Mouse (Mus musculus): ENCODE results near the gene Gpr19.
A peak's percentile ranks its signal among the peaks of the same experiment; 100 is the strongest.

Gene Gpr19

DNA sequence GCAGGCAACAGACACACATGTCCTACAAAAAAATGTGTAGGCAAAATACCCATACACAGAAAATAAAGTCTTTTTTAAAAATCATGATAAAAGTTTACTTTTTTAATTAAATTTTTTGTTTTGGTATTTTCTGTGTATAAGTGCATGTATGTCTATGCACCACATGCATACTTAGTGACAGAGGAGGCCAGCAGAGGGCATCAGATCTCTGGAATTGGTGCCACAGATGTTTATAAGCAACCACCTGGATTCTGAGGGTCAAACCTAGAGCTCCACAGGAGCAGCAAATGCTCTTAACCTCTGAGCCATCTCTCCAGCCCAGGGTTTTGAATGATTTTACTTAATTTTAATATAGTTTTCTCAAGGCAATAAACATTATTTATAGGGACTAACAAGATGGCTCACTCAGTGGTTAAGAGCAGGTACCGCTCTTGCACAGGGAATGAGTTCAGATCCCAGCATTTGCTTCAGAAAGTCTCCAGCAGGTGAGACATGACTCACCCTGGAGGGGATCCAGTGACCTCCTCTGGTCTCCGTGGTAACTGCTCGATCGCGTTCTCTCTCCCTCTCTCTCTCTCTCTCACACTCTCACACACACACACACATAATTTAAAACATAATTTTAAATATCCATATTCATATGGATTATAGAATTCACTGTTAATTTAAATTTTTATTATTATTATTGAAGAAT lies 50.0 kb downstream of the Gpr19 start:
- no peak for DNase-seq (ENCODE audit: low spot score)

DNA sequence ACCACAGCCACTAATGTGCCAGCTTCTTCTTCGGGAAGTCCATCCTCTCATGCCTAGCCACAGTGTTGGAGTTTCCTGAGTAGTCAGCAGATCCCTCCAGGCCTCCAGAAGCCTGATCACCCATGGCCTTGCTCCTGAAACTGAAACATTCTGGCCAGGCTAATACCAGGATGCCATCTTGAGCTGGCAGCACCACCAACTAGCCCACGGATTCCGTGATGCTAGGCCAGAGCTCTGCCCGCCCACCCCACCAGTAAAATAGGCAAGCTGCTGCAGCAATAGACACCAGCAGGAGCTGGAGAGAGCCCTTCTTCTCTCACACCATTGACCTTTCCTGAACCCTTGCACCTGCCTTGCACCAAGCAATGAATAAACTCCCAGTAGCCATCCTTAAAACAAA lies 50.8 kb downstream of the Gpr19 start:
- no peak for DNase-seq (ENCODE audit: low spot score)

DNA sequence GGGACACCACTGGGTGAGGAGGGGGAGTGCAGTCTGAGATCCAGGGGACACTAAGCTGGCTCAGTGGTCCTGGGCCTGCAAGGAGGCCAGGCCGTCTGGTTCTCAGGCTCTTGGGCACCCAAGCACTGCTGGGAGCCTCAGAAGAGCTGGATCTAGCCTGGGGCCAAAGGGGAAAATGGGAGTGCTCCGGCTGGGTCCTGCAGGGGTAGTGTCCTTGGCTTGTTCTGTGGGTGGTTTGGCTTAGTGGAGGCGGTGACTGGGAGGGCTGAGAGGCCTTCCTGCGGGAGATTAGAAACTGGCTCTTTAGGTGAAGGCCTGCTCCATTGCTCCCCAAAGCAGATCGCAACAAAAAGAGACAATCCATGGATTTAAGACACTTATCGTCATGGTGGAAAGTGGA lies 52.1 kb downstream of the Gpr19 start:
- no peak for DNase-seq (ENCODE audit: low spot score)

DNA sequence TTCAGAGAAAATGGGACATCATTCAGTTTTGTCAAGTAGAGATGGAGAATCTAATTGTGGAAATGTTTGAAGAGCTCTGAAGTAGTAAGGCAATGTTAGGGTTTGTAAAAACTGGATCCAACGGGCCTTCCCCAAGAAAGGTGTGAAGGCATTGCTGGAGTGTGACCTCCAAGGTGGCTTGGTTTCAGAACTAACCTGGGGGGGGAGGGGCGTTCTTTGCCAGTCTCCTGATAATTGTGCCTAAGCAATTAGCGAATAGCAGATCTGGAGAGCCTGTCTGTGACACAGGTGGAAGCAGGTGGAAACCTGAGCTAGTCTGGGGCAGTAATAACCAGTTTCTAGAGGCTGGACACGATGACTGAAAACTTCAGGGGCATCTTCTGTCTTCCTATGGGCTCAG lies 52.7 kb downstream of the Gpr19 start:
- no peak for DNase-seq (ENCODE audit: low spot score)

DNA sequence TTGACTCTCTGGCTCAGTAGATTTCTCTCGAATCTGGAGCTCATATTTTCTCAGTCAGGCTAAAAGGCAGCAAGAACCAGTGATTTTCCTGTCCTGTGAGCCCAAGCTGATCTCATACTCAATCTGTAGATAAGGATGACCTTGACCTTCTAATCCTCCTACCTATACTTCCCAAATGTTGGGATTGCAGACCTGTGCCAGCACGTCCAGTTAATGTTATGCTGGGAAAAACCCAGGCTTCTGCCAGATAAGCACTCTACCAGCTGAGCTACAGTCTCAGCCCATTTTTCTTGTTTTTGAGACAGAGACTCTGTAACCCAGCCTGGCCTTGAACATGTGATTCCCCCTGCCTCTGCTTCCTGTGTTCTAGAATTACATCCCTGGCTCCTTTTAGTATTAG lies 58.0 kb downstream of the Gpr19 start:
- DNase-seq (ENCODE audit: low spot score) = no peak

DNA sequence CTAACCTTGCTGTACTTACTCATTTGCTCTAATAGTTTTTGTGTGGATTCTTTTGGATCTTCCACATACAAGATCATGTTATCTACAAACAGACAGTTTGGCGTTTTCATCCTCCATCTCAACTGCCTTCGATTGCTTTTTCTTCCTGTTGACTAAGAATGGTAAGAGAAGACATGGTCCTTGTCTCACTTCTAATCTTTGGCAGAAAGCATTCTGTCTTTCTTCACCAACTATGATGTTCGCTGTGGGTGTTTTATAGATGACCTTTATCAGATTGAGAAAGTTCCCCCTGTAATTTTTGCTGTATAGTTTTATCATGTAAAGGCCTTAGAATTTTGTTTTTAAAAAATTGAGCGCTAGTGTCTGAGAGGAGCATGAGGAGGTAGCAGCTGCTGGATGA lies 60.3 kb downstream of the Gpr19 start:
- no peak for DNase-seq (ENCODE audit: low spot score)

DNA sequence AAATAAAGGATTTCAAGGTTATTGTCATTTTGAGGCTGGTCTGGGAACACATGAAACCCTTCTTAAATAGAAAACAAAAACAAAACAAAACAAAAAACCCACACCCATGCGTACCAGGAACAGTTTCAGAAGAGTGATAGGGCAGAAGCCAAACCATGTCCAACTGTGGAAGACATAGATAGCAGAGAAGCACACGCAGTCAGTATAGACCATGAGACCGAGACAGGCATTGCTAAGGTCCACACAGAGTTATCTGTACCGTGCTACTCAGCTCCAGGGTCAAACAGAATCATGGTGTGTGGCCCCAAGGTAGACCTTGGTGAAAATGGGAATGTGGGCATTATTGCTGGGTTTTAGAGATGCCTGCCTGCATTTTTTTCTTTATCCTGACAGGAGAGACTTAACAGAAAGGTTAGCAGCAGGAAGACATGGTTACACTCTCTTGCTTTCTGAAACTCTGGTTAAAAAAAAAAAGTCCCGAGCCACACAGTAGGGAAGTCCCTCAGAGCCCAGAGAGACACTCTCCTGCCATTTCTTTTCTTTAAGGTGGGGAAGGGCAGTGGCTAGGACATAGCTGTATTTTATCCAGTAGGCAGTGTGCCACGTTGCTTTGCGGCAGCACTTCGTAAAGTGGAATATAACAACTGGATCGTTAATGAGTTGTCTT lies 63.7 kb downstream of the Gpr19 start:
- DNase-seq (ENCODE audit: low spot score) = no peak

DNA sequence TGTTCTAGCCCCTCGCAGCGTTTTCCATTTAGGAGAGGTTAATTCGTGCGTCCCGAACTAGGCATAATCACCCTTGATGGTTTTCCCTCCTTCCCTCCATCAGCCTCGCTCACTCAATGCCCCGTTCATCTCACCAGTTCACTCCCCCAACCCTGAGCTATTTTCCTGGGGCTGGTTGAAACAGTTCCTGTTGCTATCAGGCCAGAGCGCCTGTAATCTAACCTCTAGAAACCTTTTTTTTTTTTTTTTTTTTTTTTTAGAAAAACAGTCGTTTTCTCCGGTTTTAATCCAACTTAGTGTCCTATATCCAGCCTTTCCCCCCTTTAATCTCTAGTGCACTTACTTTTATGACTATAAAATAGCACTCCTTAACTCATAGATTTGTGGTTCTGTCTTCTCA lies 67.6 kb downstream of the Gpr19 start:
- DNase-seq (ENCODE audit: low spot score) = no peak

DNA sequence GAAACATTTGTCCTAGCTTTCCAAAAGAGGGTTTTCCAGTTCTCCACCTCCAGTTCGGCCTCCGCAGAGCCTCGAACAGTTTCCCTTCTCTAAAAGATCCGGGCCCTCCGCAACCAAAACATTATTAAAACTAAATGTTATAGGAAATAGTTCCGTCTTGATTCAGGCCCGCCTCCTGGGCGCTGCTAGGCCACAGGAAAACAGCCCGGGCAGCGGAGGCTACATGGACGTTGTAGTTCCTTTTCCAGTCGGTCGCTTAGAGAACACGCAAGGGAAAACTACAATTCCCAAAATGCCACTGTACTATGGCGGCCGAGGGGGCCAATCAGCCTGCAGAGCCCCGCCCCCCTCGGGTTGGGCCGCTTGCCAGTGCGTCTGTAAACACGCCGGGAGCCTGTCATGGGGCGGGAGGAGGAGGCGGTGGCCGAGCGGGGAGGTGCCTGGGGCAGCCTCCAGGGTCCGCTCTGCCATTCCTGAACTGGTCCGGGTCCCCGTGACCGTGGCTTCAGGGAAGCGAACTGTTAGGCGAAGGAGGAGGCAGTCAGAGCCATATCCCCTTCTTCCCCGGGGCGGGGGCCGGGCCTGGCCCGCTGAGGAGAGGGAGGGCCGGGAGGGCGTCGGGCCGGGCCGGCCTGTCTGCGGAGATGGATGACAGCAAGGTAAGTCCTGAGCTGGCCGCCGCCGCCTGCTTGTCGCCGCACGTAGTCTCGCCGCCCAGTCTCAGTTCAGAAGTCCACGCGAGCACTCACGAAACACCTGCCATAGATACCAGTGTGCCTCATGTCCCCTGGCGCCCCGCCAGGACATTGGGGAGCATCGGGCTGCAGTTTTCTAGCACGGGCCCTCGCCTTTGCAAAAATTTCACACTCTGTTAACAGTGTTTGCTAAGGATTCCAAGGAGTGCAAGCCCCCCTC lies 68.3 kb downstream of the Gpr19 start, which contains the start of gene Crebl2:
TSS of gene Crebl2 (plus strand) at position 369 of the 915 bp plus-strand sequence.
- peak; percentile 100 for DNase-seq (ENCODE audit: low spot score)

DNA sequence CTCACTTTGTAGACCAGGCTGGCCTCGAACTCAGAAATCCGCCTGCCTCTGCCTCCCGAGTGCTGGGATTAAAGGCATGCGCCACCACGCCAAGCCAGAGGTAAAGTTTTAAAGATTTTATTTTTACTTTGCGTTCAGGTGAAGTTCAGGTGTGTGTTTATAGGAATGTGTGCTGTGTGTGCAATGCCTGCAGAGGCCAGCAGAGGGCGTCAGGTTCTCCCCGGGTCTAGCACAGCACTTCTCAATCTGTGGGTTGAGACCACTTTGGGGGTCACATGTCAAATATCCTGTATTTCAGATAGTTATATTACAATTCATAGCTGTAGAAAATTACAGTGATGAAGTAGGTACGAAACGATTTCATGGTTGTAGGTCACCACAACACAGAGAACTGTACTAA lies 75.5 kb downstream of the Gpr19 start:
- DNase-seq (ENCODE audit: low spot score) = no peak

DNA sequence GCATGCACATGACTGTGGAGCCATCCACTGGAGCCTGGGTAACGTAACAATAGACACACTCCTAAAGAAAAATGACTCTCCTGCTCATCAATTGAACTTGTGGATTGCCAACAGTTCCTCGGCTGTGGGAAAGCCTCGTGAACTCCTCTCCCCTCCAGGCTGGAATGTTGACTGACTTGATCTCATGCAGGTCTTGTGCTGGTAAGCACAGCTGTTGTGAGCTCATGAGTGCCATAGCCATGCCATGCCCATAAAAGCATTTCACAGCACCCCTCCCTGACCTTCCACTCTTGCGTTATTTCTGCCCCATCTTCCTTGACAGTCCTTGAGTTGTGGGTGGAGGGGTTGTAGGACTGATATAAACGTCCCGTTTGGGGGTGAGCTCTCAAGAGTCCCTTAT lies 78.0 kb downstream of the Gpr19 start:
- DNase-seq (ENCODE audit: low spot score) = no peak

DNA sequence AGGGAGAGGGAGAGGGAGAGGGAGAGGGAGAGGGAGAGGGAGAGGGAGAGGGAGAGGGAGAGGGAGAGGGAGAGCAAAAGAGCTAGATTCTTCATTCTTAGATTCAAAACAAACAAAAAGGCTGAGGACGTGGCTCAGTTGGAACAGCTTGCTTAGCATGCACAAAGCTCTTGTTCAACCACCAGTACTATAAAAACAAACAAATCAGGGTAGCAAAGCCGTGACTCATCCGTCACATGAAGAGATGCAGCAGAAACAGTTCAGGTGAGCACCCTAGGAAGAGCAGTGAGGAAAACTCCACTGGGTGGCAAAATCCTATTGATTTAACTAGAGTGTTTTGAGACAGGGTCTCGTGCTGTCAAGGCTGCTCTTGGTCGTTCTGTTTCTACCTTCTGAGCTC lies 78.6 kb downstream of the Gpr19 start:
- DNase-seq (ENCODE audit: low spot score) = no peak
